Mouse (Mus musculus) lung, adult 2 months (tissue): ENCODE results near the gene Olfr1393.

Experiments used
- CTCF ChIP-seq: fragments of 200-500 bp; IDR thresholded peaks from 2 replicates; pipeline ENCODE4 v1.5.1; 2011; ENCODE audit warnings: mild to moderate bottlenecking, low read length, control low read depth; ENCODE audit not compliant: insufficient read depth
- POLR2A ChIP-seq: fragments of 200-500 bp; IDR thresholded peaks from 2 replicates; pipeline ENCODE4 v1.6.1; 2011; ENCODE audit warnings: low read depth, mild to moderate bottlenecking, control low read depth, low read length, borderline replicate concordance; ENCODE audit errors: extremely low read depth

DNA sequence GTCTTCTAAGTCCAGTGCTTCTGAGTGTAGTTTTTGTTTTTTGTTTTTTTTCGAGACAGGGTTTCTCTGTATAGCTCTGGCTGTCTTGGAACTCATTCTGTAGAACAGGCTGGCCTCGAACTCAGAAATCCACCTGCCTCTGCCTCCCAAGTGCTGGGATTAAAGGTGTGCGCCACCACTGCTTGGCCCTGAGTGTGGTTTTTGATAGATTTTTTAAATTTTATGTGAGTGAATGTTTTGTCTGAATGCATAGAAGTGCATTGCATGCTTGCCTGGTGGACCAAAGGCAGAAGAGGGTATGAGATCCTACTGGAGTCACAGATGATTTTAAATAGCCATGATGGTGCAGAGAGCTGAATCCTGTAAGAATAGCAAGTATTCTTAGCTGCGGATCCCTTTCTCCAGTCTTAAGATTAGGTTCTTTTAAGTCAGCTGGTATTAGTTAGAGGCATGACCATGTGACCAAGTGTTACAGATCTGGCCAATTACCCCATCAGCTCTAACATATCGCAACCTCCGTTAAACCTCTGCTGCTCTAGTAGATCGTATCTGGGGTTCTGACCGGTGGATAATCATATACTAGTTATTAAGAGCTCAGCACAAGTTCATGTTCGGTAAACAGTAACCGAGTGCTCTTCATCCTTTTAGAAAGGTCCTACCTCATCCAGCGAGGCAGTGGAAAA is 35.0 kb upstream of the Olfr1393 start:
- TF ChIP-seq CTCF (no peak), POLR2A (no peak)
